Mouse (Mus musculus): Measurements from ENCODE around the gene Eva1b. TPM values are rescaled to one million over a fixed set of nuclear protein-coding genes. Genes with fewer than 3 reads are reported as not detected.

The Eva1b gene
- 21.2 and 24.3 TPM in 2 replicates for polyA plus RNA-seq (2012; rRNA removed)

- 11% methylated on average over 24 of the region's 24 CpGs for WGBS
Observed at GRCm38 (mm10) chr4:126147533-126148160, at the start of gene Eva1b. TSS of gene Eva1b (plus strand) at chr4:126147744.

GRCm38 (mm10) chr4:126099365-126099764 is 48.2 kb upstream of the Eva1b start:
- WGBS, result 86% methylated on average over 3 of the region's 3 CpGs
- DNase-seq (ENCODE audit: low read depth, low spot score), result no peak

More at GRCm38 (mm10) chr4:126147533-126148160, at the start of gene Eva1b:
- DNase-seq (ENCODE audit: low read depth, low spot score), result no peak

- 88% methylated on average over 3 of the region's 3 CpGs for WGBS
- DNase-seq (ENCODE audit: low read depth, low spot score), result no peak
Observed at GRCm38 (mm10) chr4:126100764-126101163, 46.8 kb upstream of the Eva1b start.

- 56% methylated on average over 7 of the region's 7 CpGs for WGBS
- no peak for DNase-seq (ENCODE audit: low read depth, low spot score)
Observed at GRCm38 (mm10) chr4:126102061-126102841, 45.3 kb upstream of the Eva1b start.

- WGBS, result under 1% methylated on average over 15 of the region's 15 CpGs
- DNase-seq (ENCODE audit: low read depth, low spot score), result peak; percentile 86
Observed at GRCm38 (mm10) chr4:126103057-126103581, 44.4 kb upstream of the Eva1b start.

GRCm38 (mm10) chr4:126103590-126104068 is 43.9 kb upstream of the Eva1b start, which contains the start of gene Stk40:
TSS of gene Stk40 (plus strand) at chr4:126103957.
- DNase-seq (ENCODE audit: low read depth, low spot score), result peak; percentile 91
- WGBS, result 2% methylated on average over 34 of the region's 34 CpGs

- 1% methylated on average over 34 of the region's 34 CpGs for WGBS
- DNase-seq (ENCODE audit: low read depth, low spot score), result peak; percentile 57
Observed at GRCm38 (mm10) chr4:126104261-126105075, 43.1 kb upstream of the Eva1b start.

- WGBS, result 38% methylated on average over 7 of the region's 7 CpGs
- DNase-seq (ENCODE audit: low read depth, low spot score), result no peak
Observed at GRCm38 (mm10) chr4:126105131-126105783, 42.3 kb upstream of the Eva1b start.

- DNase-seq (ENCODE audit: low read depth, low spot score), result no peak
- 35% methylated on average over 8 of the region's 8 CpGs for WGBS
Observed at GRCm38 (mm10) chr4:126108061-126108740, 39.3 kb upstream of the Eva1b start.

GRCm38 (mm10) chr4:126109613-126110373 is 37.8 kb upstream of the Eva1b start:
- DNase-seq (ENCODE audit: low read depth, low spot score), result no peak
- WGBS, result 53% methylated on average over 10 of the region's 10 CpGs

- WGBS, result 9% methylated on average over 12 of the region's 12 CpGs
- DNase-seq (ENCODE audit: low read depth, low spot score), result no peak
Observed at GRCm38 (mm10) chr4:126110374-126111152, 37.0 kb upstream of the Eva1b start.

- WGBS, result 13% methylated on average over 7 of the region's 7 CpGs
- DNase-seq (ENCODE audit: low read depth, low spot score), result no peak
Observed at GRCm38 (mm10) chr4:126111153-126111549, 36.4 kb upstream of the Eva1b start.

GRCm38 (mm10) chr4:126113243-126113642 is 34.3 kb upstream of the Eva1b start:
- 66% methylated on average over 4 of the region's 4 CpGs for WGBS
- no peak for DNase-seq (ENCODE audit: low read depth, low spot score)

- DNase-seq (ENCODE audit: low read depth, low spot score), result no peak
- 7% methylated on average over 6 of the region's 6 CpGs for WGBS
Observed at GRCm38 (mm10) chr4:126113943-126114342, 33.6 kb upstream of the Eva1b start.

- 91% methylated on average over 9 of the region's 9 CpGs for WGBS
- DNase-seq (ENCODE audit: low read depth, low spot score), result no peak
Observed at GRCm38 (mm10) chr4:126115411-126115810, 32.1 kb upstream of the Eva1b start.

GRCm38 (mm10) chr4:126115871-126116521 is 31.5 kb upstream of the Eva1b start:
- 43% methylated on average over 6 of the region's 6 CpGs for WGBS
- DNase-seq (ENCODE audit: low read depth, low spot score), result no peak

GRCm38 (mm10) chr4:126117116-126117515 is 30.4 kb upstream of the Eva1b start:
- no peak for DNase-seq (ENCODE audit: low read depth, low spot score)
- WGBS, result 74% methylated on average over 8 of the region's 8 CpGs

All from large intestine, adult 2 months (tissue).